Mouse (Mus musculus) CH12.LX (cell line): Measurements from ENCODE around the gene Dnaja3.
"Not testable (repeated sequence)": the region's sequence is repeated elsewhere in the genome, so short reads cannot be mapped to it uniquely, and the experiment has no call there.

Experiments used
- CTCF ChIP-seq, 2 experiments: IDR thresholded peaks in 1 of 2; conservative IDR thresholded peaks in 1 of 2; 2 replicates each; pipeline ENCODE4 v1.5.1; 2011 to 2012; ENCODE audit warnings: low read depth in 2 of 2, low read length in 2 of 2, improper control_type of control experiment in 1 of 2, inconsistent platforms in 1 of 2, mild to moderate bottlenecking in 1 of 2, moderate library complexity in 1 of 2
- EP300 ChIP-seq: IDR thresholded peaks from 2 replicates; pipeline ENCODE4 v1.6.1; 2011; ENCODE audit warnings: low read length, improper control_type of control experiment
- MAX ChIP-seq: IDR thresholded peaks from 2 replicates; pipeline ENCODE4 v1.6.1; 2011; ENCODE audit warnings: low read length, improper control_type of control experiment
- POLR2A ChIP-seq: IDR thresholded peaks from 2 replicates; pipeline ENCODE4 v1.6.1; 2011; ENCODE audit warnings: low read depth, mild to moderate bottlenecking, improper control_type of control experiment, low read length
- USF1 ChIP-seq: IDR thresholded peaks from 2 replicates; pipeline ENCODE4 v1.6.1; 2014; ENCODE audit warnings: low read depth, mild to moderate bottlenecking, inconsistent platforms, low read length, improper control_type of control experiment
- ZNF384 ChIP-seq: IDR thresholded peaks from 2 replicates; pipeline ENCODE4 v1.6.1; 2012; ENCODE audit warnings: low read depth, low read length, improper control_type of control experiment, inconsistent platforms

- not testable (repeated sequence) for TF ChIP-seq USF1, EP300, POLR2A, ZNF384, MAX
- TF ChIP-seq CTCF (conservative IDR thresholded peaks at IDR 0.05 in 1 of 2, IDR thresholded peaks at IDR 0.05 in 1 of 2; ENCODE audit: low read depth in 2 of 2, low read length in 2 of 2), result peak in 1 of 2 experiments; percentile 27; a peak in 2 of 4 replicates
Observed at GRCm38 (mm10) chr16:4689371-4689770, 49.6 kb downstream of the Dnaja3 start.
